In the genomic region with DNA sequence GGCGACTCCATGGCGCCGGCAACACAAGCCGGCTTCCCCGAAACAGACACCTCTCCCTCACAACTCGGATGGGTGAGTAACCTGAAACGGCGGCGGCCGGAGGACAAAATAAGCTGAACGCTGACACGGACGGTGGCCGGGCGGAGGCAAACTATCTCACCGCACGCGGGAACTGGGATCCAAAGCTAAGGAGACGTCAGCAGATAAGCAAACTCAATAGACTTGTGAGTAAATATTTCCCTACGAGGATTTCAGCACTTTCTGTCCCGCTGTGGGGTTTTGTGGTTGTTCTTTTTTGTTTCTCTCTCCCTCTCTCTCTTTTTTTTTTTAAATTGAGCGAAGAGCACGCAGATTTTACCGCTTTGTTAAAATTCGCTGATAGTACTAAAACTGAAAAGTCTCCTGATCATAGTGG, we compare ENCODE assay signal across 8 mouse cellular contexts. TPM values are rescaled to one million over a fixed set of nuclear protein-coding genes. Genes with fewer than 3 reads are reported as not detected.
DNase-seq lines count a peak whose midpoint lies in the region; ATAC-seq and TF ChIP-seq lines count a peak whose summit lies in the region.

Gene Atf6, minus strand, starts transcription at position 81 of the 415 bp plus-strand sequence.

- TF ChIP-seq POLR2A in kidney, adult 2 months (IDR thresholded peaks at IDR 0.05; ENCODE audit: low read depth, low read length) = no peak
- peak; percentile 38 for TF ChIP-seq POLR2A in spleen, adult 2 months (IDR thresholded peaks at IDR 0.05; ENCODE audit: low read depth, low read length)

- H3K4me1 ChIP-seq in embryonic facial prominence, embryonic 13.5 days = peaks cover 8% of the 10 kb centered on the region
- 0 out of 2 replicates have a peak, but pooled peaks cover 4% of the 10 kb centered on the region for H3K4me1 ChIP-seq in kidney, adult 2 months (ENCODE audit: control insufficient read depth, insufficient read depth, low read length)
- peaks cover 10% of the 10 kb centered on the region; the same call in 1 of the 2 replicates for H3K4me1 ChIP-seq in limb, embryonic 12.5 days (replicated peaks)
- peaks cover 14% of the 10 kb centered on the region for H3K4me1 ChIP-seq in midbrain, embryonic 15.5 days
- peaks cover 5% of the 10 kb centered on the region; the same call in 1 of the 2 replicates for H3K4me1 ChIP-seq in spleen, adult 2 months (ENCODE audit: control insufficient read depth, insufficient read depth, insufficient read length)

- 0 out of 2 replicates have a peak, but pooled peaks have one; percentile 38 for ATAC-seq in embryonic facial prominence, embryonic 13.5 days (ENCODE audit: insufficient number of reproducible peaks, insufficient read depth, low FRiP score, low TSS enrichment, low read depth)
- peak; percentile 50; the same call in 1 of the 2 replicates for ATAC-seq in limb, embryonic 12.5 days (ENCODE audit: insufficient number of reproducible peaks, insufficient read depth, low FRiP score, low TSS enrichment, low read depth)
- ATAC-seq in midbrain, embryonic 15.5 days (replicated peaks) = peak; percentile 84

- peak within 1 kb of the TSS; percentile 88 for H3K9ac ChIP-seq in embryonic facial prominence, embryonic 13.5 days
- peak within 1 kb of the TSS; percentile 74 for H3K9ac ChIP-seq in limb, embryonic 12.5 days (replicated peaks)
- peak within 1 kb of the TSS; percentile 77 for H3K9ac ChIP-seq in midbrain, embryonic 15.5 days

- WGBS in embryonic facial prominence, embryonic 13.5 days = under 1% methylated on average over 25 of the region's 25 CpGs
- under 1% methylated on average over 25 of the region's 25 CpGs for WGBS in kidney, adult 2 months
- WGBS in limb, embryonic 12.5 days = under 1% methylated on average over 25 of the region's 25 CpGs
- WGBS in midbrain, embryonic 15.5 days = under 1% methylated on average over 25 of the region's 25 CpGs
- WGBS in spleen, adult 2 months = under 1% methylated on average over 25 of the region's 25 CpGs

- no peak for TF ChIP-seq CTCF in kidney, adult 2 months (conservative IDR thresholded peaks at IDR 0.05; ENCODE audit: insufficient read depth, insufficient read length, low read depth, low read length)
- TF ChIP-seq CTCF in spleen, adult 2 months (IDR thresholded peaks at IDR 0.05; ENCODE audit: extremely low read depth, insufficient read depth, insufficient read length, insufficient replicate concordance) = no peak

- peak within 1 kb of the TSS; percentile 90 for H3K4me3 ChIP-seq in embryonic facial prominence, embryonic 13.5 days
- H3K4me3 ChIP-seq in kidney, adult 2 months (ENCODE audit: insufficient read depth, low read depth, low read length) = peak within 1 kb of the TSS; percentile 98
- peak within 1 kb of the TSS; percentile 81 for H3K4me3 ChIP-seq in limb, embryonic 12.5 days (replicated peaks)
- peak within 1 kb of the TSS; percentile 72 for H3K4me3 ChIP-seq in midbrain, embryonic 15.5 days
- H3K4me3 ChIP-seq in spleen, adult 2 months (ENCODE audit: extremely low read depth, insufficient read depth, insufficient read length) = peak within 1 kb of the TSS; percentile 88

- peak within 1 kb of the TSS; percentile 85 for H3K4me2 ChIP-seq in embryonic facial prominence, embryonic 13.5 days
- H3K4me2 ChIP-seq in limb, embryonic 12.5 days = peak within 1 kb of the TSS; percentile 88
- peak within 1 kb of the TSS; percentile 68 for H3K4me2 ChIP-seq in midbrain, embryonic 15.5 days

- no peaks in the 10 kb centered on the region for H3K27me3 ChIP-seq in embryonic facial prominence, embryonic 13.5 days
- no peaks in the 10 kb centered on the region for H3K27me3 ChIP-seq in kidney, adult 2 months (replicated peaks; ENCODE audit: control insufficient read depth, insufficient read depth, low read length)
- H3K27me3 ChIP-seq in limb, embryonic 12.5 days = no peaks in the 10 kb centered on the region
- no peaks in the 10 kb centered on the region for H3K27me3 ChIP-seq in midbrain, embryonic 15.5 days (replicated peaks)
- H3K27me3 ChIP-seq in spleen, adult 2 months (ENCODE audit: control insufficient read depth, insufficient read depth, low read length) = no peaks in the 10 kb centered on the region

- peaks cover 7% of the 10 kb centered on the region; the same call in 1 of the 2 replicates for H3K36me3 ChIP-seq in embryonic facial prominence, embryonic 13.5 days
- H3K36me3 ChIP-seq in kidney, adult 2 months (ENCODE audit: control insufficient read depth, insufficient read depth, low read length) = no peaks in the 10 kb centered on the region
- peaks cover 13% of the 10 kb centered on the region for H3K36me3 ChIP-seq in limb, embryonic 12.5 days
- peaks cover 5% of the 10 kb centered on the region for H3K36me3 ChIP-seq in midbrain, embryonic 15.5 days (replicated peaks)
- H3K36me3 ChIP-seq in spleen, adult 2 months (ENCODE audit: control insufficient read depth, insufficient read depth, low read length) = no peaks in the 10 kb centered on the region

- H3K27ac ChIP-seq in embryonic facial prominence, embryonic 13.5 days = peak within 1 kb of the TSS; percentile 71
- H3K27ac ChIP-seq in kidney, adult 2 months (ENCODE audit: insufficient read depth, low read depth, low read length) = peak within 1 kb of the TSS; percentile 59
- H3K27ac ChIP-seq in limb, embryonic 12.5 days = peak within 1 kb of the TSS; percentile 62
- H3K27ac ChIP-seq in midbrain, embryonic 15.5 days = peak within 1 kb of the TSS; percentile 86
- H3K27ac ChIP-seq in spleen, adult 2 months (ENCODE audit: insufficient read depth, low read length) = peak within 1 kb of the TSS; percentile 80

- peak; percentile 97 for DNase-seq in 3134 (ENCODE audit: extremely low read depth, insufficient read length, low spot score)
- peak; percentile 95 to 96 for DNase-seq in adrenal gland, postnatal 36 days
- DNase-seq in heart, adult 18-20 months = peak; percentile 96 to 99
- peak; percentile 98 for DNase-seq in kidney, adult 2 months
- DNase-seq in spleen, adult 2 months (ENCODE audit: low read depth in 1 of 2, low spot score in 2 of 2) = peak; percentile 78 to 88

- no peaks in the 10 kb centered on the region for H3K9me3 ChIP-seq in embryonic facial prominence, embryonic 13.5 days
- no peaks in the 10 kb centered on the region for H3K9me3 ChIP-seq in limb, embryonic 12.5 days
- H3K9me3 ChIP-seq in midbrain, embryonic 15.5 days = no peaks in the 10 kb centered on the region

RNA-seq across cellular contexts. Expression of gene Atf6, which starts in this region (rescaled TPM):
- 10 to 100 TPM; 34.5 to 40.6 TPM for total RNA-seq in adrenal gland, postnatal 36 days (2021)
- polyA plus RNA-seq in embryonic facial prominence, embryonic 13.5 days (2015; fragmentation: Nextera tagmentation; extraction: Ambion mirVana) = 7.3 and 7.8 TPM in 2 replicates
- 10 to 100 TPM; 66.1 to 66.3 TPM for total RNA-seq in heart, adult 18-20 months (2021)
- polyA plus RNA-seq in kidney, adult 2 months (2012; rRNA removed) = 15.4 and 16.4 TPM in 2 replicates
- 8.4 and 9.3 TPM in 2 replicates for polyA plus RNA-seq in limb, embryonic 12.5 days (2016; fragmentation: Nextera tagmentation; extraction: Ambion mirVana)
- 7.7 and 8.3 TPM in 2 replicates for polyA plus RNA-seq in midbrain, embryonic 15.5 days (2015; fragmentation: Nextera tagmentation; extraction: Ambion mirVana)
- 9.6 and 10.2 TPM in 2 replicates for polyA plus RNA-seq in spleen, adult 2 months (2012; rRNA removed)

Comparison
In these comparisons a context has a peak if more than half of its experiments do, and no peak if none do; other contexts are left out.
1. Peak in every context shown above with its lines: DNase-seq, ATAC-seq, H3K4me3 ChIP-seq and H3K27ac ChIP-seq.